Mouse (Mus musculus) midbrain, embryonic 13.5 days (tissue): ENCODE measurements around the gene Olfr1431. TPM values are rescaled to one million over a fixed set of nuclear protein-coding genes. Genes with fewer than 3 reads are reported as not detected.
"Not testable (repeated sequence)": the region's sequence is repeated elsewhere in the genome, so short reads cannot be mapped to it uniquely, and the experiment has no call there.

Source experiments
- ATAC-seq: fragments of 200-750 bp; cut with Nextera tagmentation; 2 replicates; pipeline ENCODE4 v1.8.0; 2017; ENCODE audit warnings: mild to moderate bottlenecking, moderate TSS enrichment, moderate library complexity
- H3K27ac ChIP-seq: fragments of 300-500 bp; sonication (generic); 2 replicates; pipeline ENCODE4 v1.5.1; 2015; ENCODE audit warnings: inconsistent platforms, mild to moderate bottlenecking, moderate library complexity
- H3K27me3 ChIP-seq: fragments of 300-500 bp; sonication (generic); 2 replicates; pipeline ENCODE4 v1.6.1; 2015; ENCODE audit warnings: mild to moderate bottlenecking, inconsistent platforms
- H3K36me3 ChIP-seq: fragments of 300-500 bp; sonication (generic); 2 replicates; pipeline ENCODE4 v1.6.1; 2015; ENCODE audit warnings: mild to moderate bottlenecking, inconsistent platforms
- H3K4me1 ChIP-seq: fragments of 300-500 bp; sonication (generic); replicated peaks from 2 replicates; pipeline ENCODE4 v1.6.1; 2015; ENCODE audit warnings: inconsistent platforms
- H3K4me2 ChIP-seq: fragments of 300-500 bp; sonication (generic); replicated peaks from 2 replicates; pipeline ENCODE4 v1.6.1; 2015; ENCODE audit warnings: moderate library complexity, mild to moderate bottlenecking, inconsistent platforms
- H3K4me3 ChIP-seq: fragments of 300-500 bp; sonication (generic); replicated peaks from 2 replicates; pipeline ENCODE4 v1.5.1; 2015; ENCODE audit warnings: mild to moderate bottlenecking, inconsistent platforms
- H3K9ac ChIP-seq: fragments of 300-500 bp; sonication (generic); replicated peaks from 2 replicates; pipeline ENCODE4 v1.6.1; 2015; ENCODE audit warnings: mild to moderate bottlenecking, inconsistent platforms
- H3K9me3 ChIP-seq: fragments of 300-500 bp; sonication (generic); 2 replicates; pipeline ENCODE4 v1.6.1; 2016; ENCODE audit warnings: mild to moderate bottlenecking, inconsistent platforms
- WGBS: fragments of 180-500 bp; shearing (Covaris S2); methylation state at CpG from one replicate; pipeline ENCODE4 v1.1.7; 2015; 5-methylcytosine and 5-hydroxymethylcytosine counted together
- polyA plus RNA-seq: library from polyadenylated mRNA; unstranded; fragments of >200 nt; fragmentation: Nextera tagmentation; extraction: Ambion mirVana; gene quantifications from 2 replicates; pipeline ENCODE4 v1.2.1, GENCODE M21; 2015

Olfr1431 gene
- not detected in 2 replicates for polyA plus RNA-seq

DNA sequence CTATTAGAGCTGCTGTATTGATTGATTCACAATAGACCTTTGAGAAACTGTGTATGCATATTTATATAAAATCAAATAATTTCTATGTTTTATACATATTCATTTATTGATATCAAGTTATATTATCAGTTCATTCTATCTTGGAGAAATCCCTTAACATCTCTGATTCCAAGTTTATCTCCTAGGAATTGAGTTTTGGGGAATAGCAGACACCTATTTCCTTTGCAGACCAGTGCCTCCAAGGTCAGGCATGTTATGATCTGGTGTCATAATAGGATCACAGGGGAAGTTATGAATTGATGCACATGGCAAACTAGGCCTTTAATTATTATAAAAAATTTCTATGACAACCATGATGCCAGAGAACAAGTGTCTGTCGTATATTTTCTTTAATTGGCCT lies at the start of gene Olfr1431:
TSS of gene Olfr1431 (plus strand) at position 301 of the 400 bp plus-strand sequence.
- H3K4me3 ChIP-seq: no peak within 1 kb of the TSS
- no peaks in the 10 kb centered on the region for H3K9me3 ChIP-seq
- no peak within 1 kb of the TSS for H3K27ac ChIP-seq
- no peaks in the 10 kb centered on the region for H3K4me1 ChIP-seq
- WGBS: 74% methylated on average over 1 of the region's 1 CpGs
- no peaks in the 10 kb centered on the region for H3K27me3 ChIP-seq
- H3K36me3 ChIP-seq: no peaks in the 10 kb centered on the region
- ATAC-seq: no peak
- H3K9ac ChIP-seq: no peak within 1 kb of the TSS
- H3K4me2 ChIP-seq: no peak within 1 kb of the TSS

GRCm38 (mm10) chr19:12170062-12170599 lies 30.3 kb upstream of the Olfr1431 start, which contains the start of gene Olfr1555-ps1:
Gene Olfr1555-ps1, minus strand, starts transcription at chr19:12170112.
- not testable (repeated sequence) for H3K36me3 ChIP-seq, H3K27me3 ChIP-seq, H3K27ac ChIP-seq, H3K4me2 ChIP-seq, H3K4me1 ChIP-seq, H3K9ac ChIP-seq, ATAC-seq, H3K9me3 ChIP-seq, H3K4me3 ChIP-seq
- WGBS: 55% methylated on average over 1 of the region's 1 CpGs

DNA sequence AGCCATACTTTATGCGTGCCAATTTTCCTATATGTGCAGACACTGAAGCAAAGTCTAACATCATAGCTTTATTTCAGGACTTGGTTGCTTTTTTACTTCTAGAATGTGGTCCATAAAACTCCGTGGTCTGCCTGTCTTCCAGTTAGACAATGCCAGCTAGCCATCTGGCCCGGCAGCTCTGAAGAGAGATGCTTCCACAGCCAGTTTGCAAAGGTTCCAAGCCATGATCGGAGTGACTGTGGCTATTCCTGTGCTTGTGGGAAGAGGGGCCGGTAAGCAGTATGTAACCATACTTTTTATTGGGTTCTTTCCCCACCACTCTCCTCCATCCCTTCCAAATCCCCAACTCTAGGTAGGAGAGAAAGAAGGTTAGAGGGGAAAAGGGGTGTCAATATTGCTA lies 25.0 kb upstream of the Olfr1431 start:
- not testable (repeated sequence) for H3K27ac ChIP-seq, H3K9me3 ChIP-seq, H3K4me2 ChIP-seq, ATAC-seq, H3K4me1 ChIP-seq, H3K9ac ChIP-seq, H3K4me3 ChIP-seq, H3K36me3 ChIP-seq, H3K27me3 ChIP-seq
- WGBS: 82% methylated on average over 5 of the region's 5 CpGs

- not testable (repeated sequence) for ATAC-seq
Measured at GRCm38 (mm10) chr19:12199076-12199475, 1.4 kb upstream of the Olfr1431 start.

GRCm38 (mm10) chr19:12232496-12232895 lies 32.1 kb downstream of the Olfr1431 start, which contains the start of gene Olfr1432:
Gene Olfr1432, minus strand, starts transcription at chr19:12232596.
- ATAC-seq, H3K9ac ChIP-seq, H3K4me3 ChIP-seq, H3K27me3 ChIP-seq, H3K36me3 ChIP-seq, H3K4me1 ChIP-seq, H3K9me3 ChIP-seq, H3K4me2 ChIP-seq, H3K27ac ChIP-seq: not testable (repeated sequence)

More at GRCm38 (mm10) chr19:12199076-12199475, 1.4 kb upstream of the Olfr1431 start:
- H3K36me3 ChIP-seq, H3K9ac ChIP-seq, H3K4me1 ChIP-seq, H3K9me3 ChIP-seq, H3K27ac ChIP-seq, H3K4me3 ChIP-seq, H3K4me2 ChIP-seq, H3K27me3 ChIP-seq: not testable (repeated sequence)
- 84% methylated on average over 4 of the region's 4 CpGs for WGBS

DNA sequence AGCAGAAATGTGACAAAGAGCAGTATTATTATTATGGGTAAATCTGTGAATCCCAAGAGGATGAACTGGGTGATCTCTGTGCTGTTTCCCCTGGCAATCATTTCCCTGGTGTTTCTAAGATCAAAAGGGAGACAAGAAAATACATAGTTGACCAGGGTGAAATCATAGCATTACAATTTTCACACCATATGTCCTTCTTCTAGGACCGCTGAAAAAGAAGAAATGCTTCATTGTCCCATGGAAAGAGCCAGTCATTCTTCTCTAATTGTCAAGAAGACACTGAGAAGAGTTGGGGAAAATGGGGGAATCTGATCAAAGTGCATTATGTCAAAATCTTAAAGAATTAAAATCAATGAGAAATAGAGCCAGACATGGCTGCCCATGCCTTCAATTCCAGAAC lies 41.1 kb downstream of the Olfr1431 start, which contains the start of gene Olfr262:
TSS of gene Olfr262 (minus strand) at position 101 of the 400 bp plus-strand sequence.
- no peak for ATAC-seq
- 91% methylated on average over 1 of the region's 1 CpGs for WGBS
- Histone ChIP-seq H3K36me3 (no peaks in the 10 kb centered on the region), H3K9me3 (no peaks in the 10 kb centered on the region), H3K27ac (no peak within 1 kb of the TSS), H3K4me3 (no peak within 1 kb of the TSS), H3K9ac (no peak within 1 kb of the TSS), H3K4me1 (no peaks in the 10 kb centered on the region), H3K4me2 (no peak within 1 kb of the TSS), H3K27me3 (no peaks in the 10 kb centered on the region)

DNA sequence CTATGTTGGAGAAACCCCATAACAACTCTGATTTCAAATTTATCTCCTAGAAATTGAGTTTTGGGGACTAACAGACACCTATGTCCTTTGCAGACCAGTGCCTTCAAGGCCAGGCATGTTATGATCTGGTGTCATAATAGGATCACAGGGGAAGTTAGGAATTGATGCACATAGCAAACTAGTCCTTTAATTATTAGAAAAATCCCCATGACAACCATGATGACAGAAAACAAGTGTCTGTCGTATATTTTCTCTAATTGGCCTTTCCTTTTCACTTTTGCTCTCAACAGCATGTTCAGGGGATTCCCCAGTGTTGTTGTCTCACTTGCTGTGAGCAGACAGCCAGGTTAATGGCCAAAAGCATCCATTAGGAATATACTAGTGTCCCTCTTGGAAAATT lies 60.3 kb downstream of the Olfr1431 start, which contains the start of gene Olfr235:
TSS of gene Olfr235 (plus strand) at position 301 of the 400 bp plus-strand sequence.
- no peaks in the 10 kb centered on the region for H3K27me3 ChIP-seq
- H3K4me3 ChIP-seq: no peak within 1 kb of the TSS
- no peak within 1 kb of the TSS for H3K9ac ChIP-seq
- H3K27ac ChIP-seq: no peak within 1 kb of the TSS
- ATAC-seq: no peak
- H3K9me3 ChIP-seq: no peaks in the 10 kb centered on the region
- WGBS: 68% methylated on average over 1 of the region's 1 CpGs
- no peaks in the 10 kb centered on the region for H3K36me3 ChIP-seq
- no peaks in the 10 kb centered on the region for H3K4me1 ChIP-seq
- no peak within 1 kb of the TSS for H3K4me2 ChIP-seq

Other genes starting within 250 kb of the Olfr1431 start
- 3.9 and 4.1 TPM in 2 replicates for gene Osbp, start 234.7 kb upstream of the Olfr1431 start, polyA plus RNA-seq
- not detected in 2 replicates for gene Olfr1423, start 159.3 kb upstream of the Olfr1431 start, polyA plus RNA-seq
- not detected in 2 replicates for gene Olfr1424, start 138.0 kb upstream of the Olfr1431 start, polyA plus RNA-seq
- not detected in 2 replicates for gene Olfr1425, start 122.9 kb upstream of the Olfr1431 start, polyA plus RNA-seq
- not detected in 2 replicates for gene Olfr1426, start 108.6 kb upstream of the Olfr1431 start, polyA plus RNA-seq
- gene Olfr1427, start 97.3 kb upstream of the Olfr1431 start, polyA plus RNA-seq: not detected in 2 replicates
- gene Olfr1428, start 84.7 kb upstream of the Olfr1431 start, polyA plus RNA-seq: not detected in 2 replicates
- not detected in 2 replicates for gene Olfr76, start 77.4 kb upstream of the Olfr1431 start, polyA plus RNA-seq
- gene Olfr1555-ps1, start 30.5 kb upstream of the Olfr1431 start, polyA plus RNA-seq: not detected in 2 replicates
- gene Olfr1432, start 32.0 kb downstream of the Olfr1431 start, polyA plus RNA-seq: not detected in 2 replicates
- not detected in 2 replicates for gene Olfr262, start 41.0 kb downstream of the Olfr1431 start, polyA plus RNA-seq
- gene Olfr235, start 60.4 kb downstream of the Olfr1431 start, polyA plus RNA-seq: not detected in 2 replicates
- gene Olfr1434, start 79.2 kb downstream of the Olfr1431 start, polyA plus RNA-seq: not detected in 2 replicates
- not detected in 2 replicates for gene Olfr1436, start 98.5 kb downstream of the Olfr1431 start, polyA plus RNA-seq
- not detected in 2 replicates for gene Olfr1437, start 124.5 kb downstream of the Olfr1431 start, polyA plus RNA-seq
- not detected in 2 replicates for gene Olfr1438-ps1, start 135.3 kb downstream of the Olfr1431 start, polyA plus RNA-seq
- not detected in 2 replicates for gene Olfr1440, start 186.6 kb downstream of the Olfr1431 start, polyA plus RNA-seq
- gene Olfr1441, start 216.8 kb downstream of the Olfr1431 start, polyA plus RNA-seq: not detected in 2 replicates
- not detected in 2 replicates for gene Pfpl, start 227.3 kb downstream of the Olfr1431 start, polyA plus RNA-seq